Mouse (Mus musculus): Measurements from ENCODE around the gene Mtg2.

The Mtg2 gene

DNA sequence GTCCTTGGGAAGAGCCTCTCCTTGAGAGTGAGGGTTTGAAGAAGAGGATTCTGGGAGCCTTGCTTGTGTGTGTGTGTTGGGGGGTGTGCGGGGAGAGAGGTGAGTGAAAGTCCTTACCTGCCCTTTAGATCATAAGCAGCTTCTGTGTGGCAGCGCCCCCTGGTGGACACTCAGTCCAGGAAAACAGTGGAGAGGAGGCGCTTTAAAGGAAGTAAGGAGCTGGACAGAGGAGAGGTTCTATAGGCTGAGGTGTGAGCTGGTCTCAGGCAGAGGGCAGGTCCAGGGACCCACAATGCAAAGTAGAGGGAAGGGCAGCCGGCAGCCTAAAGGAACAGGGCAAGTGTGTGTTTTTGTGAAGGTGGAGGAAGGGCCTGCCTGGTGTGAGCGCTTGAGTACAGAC, 19.4 kb upstream of the Mtg2 start:
- intact Hi-C loops (cut with DNase I): no loop called here

DNA sequence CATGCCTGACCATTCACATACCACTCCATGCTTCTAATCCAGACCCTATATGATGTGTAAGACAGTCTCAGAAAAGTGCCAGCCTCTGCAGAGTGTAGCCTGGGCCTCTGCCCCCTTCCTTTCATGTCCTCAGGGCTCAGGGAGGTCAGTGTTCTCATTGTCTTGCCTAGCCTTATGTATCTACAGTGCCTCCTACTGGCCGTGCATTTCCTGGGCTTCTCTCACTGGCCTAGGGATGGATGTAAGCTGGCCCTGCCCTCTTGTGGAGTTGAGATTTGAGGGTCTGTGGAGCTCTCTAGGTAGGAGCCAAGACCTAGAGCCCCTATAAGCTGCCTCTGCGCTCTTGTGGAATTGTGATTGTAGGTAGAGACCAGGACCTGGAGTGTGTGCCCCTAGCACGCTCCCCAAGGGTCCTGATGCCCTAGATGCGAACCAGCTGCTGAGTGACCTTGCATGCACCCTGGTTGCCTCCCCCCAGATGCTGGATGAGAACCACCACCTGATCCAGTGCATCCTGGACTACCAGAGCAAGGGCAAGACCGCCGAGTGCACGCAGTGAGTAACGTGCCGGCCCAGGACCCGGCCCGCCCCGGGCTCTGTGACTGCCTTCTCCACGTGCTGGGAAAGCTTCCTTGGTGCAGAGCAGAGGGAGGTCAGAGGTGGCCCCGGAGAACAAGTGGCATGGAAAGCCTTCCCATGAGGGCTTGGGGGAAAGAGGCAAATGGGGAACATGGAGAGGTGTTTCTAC, 18.2 kb upstream of the Mtg2 start:
- intact Hi-C loops (cut with DNase I): no loop called here

DNA sequence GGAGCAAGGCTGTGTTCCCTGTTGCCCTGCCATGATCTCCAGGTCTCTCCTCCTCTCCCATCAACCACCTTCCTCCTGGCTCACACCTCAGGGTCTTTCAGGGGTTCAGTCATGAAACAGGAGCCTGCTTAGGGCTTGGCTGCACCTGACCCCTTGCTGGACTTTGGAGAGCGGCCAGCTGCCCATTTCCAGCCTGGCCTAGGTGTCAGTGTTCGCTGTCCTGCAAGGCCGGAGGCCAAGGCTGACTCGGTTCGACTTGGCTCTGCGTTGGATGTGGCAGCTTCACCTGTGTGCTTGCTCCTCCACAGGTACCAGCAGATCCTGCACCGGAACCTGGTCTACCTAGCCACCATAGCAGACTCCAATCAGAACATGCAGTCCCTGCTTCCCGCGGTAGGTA, 17.4 kb upstream of the Mtg2 start:
- intact Hi-C loops (cut with DNase I): no loop called here

GRCm38 (mm10) chr2:180063338-180064131, 6.9 kb upstream of the Mtg2 start:
- intact Hi-C loops (cut with DNase I): no loop called here

DNA sequence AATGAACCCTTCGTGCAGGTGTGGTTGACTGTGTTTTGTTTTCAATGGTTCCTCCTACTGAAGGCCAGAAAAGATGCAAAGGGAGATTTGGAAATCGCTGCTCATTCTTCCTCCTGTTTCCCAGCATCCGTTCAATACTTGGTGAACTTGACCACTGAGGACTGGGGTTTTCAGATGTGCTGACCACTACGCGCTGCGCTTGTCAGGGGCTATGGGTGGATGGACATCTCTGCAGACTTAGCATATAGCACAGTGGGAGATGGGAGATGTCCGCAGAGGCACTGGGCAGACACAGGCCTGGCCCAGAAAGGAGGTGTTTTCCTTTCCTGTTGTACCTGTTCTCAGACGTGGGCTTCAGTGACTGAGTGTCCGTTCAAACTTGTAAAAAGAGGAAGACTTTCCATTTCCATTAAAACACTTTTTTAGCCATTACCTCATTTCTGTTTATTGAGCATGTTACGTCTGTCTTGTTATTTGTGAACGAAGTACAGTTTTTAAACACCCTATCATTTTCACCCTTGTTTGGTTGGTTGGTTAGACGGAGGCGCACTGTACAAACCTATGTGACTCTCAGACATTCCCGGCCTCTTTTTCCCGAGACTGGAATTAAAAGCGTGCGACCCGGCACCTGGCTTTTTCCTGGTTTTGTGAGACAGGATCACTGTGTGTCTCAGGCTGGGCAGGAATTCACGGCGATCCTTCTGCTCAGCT, 463 bp upstream of the Mtg2 start:
- intact Hi-C loops (cut with DNase I): no loop called here

DNA sequence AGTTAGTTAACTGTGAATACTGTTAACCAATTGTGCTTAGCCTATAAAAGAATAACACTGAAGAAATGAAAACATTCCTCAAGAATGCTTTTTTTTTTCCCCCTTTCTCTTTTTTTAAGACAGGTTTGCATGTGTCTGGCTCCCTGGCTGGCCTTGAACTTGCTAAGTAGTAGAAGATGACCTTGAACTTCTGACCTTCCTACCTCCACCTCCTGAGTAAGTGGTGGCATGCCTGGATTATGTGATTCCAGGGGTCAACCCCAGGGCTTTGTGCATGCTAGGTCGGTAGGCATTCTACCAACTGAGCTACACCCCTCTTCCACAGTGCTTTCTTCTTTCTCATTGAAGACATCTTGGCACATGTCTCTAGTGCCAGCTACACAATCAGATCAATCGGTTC, 1.3 kb downstream of the Mtg2 start:
- intact Hi-C loops (cut with DNase I): no loop called here

DNA sequence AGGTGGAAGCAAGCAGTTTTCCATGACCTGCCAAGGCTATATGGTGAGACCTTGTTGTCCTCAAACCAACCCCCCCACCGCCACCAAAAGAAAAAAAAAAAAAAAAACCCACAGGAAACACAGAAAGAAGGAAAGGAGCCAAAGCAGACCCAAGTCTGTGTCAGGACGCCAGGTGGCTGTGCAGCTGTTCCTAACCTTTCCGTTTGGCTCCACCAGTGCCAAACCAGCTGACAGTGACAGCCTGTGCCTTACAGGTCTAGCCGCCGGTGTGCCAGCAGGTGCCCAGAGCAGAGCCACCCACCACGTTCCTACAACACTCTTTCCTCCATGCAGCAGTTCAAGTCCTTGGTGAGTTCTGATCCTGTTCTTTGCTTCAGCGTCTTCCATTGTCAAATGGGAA, 2.5 kb downstream of the Mtg2 start:
- intact Hi-C loops (cut with DNase I): no loop called here

DNA sequence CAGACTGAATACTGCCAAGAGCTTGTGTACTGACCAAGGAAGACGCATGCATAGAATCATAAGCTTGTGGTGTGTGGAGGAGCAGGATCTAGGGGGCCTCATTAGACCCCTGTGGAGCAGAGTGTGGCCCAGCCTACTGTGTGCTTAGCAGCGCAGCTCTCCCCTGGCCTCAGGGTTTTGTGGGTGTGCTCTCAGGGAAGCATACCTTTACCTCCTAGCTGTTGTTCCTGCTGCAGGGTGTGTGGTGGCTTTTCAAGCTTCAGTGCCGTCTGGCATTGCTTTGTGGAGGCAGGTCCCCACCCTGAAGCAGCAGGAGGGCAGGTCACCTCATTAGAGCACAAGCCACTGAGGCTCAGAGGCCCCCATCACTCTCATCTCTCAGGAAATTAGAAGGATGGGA, 7.2 kb downstream of the Mtg2 start:
- intact Hi-C loops (cut with DNase I): no loop called here

- intact Hi-C loops (cut with DNase I): no loop called here
Observed at GRCm38 (mm10) chr2:180080680-180081079, 10.3 kb downstream of the Mtg2 start.

DNA sequence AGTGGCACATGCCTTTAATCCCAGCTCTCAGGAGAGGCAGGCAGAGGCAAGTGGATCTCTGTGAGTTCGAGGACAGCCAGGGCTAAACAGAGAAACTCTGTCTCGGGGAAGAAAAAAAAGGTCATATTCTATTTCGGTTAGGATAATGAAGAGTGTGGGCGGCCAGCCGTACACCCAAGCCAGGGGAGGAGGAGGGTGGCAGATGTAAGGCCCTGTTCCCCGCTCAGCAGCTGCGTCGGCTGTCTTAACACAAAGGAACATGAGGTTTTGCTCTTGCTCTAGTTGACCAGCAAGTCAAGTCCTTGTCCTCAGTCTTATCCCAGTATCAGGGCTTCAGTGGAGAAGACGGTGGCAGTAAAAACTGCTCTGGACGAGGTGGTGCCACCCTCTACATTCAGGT, 12.7 kb downstream of the Mtg2 start:
- intact Hi-C loops (cut with DNase I): no loop called here

- intact Hi-C loops (cut with DNase I): no loop called here
Observed at GRCm38 (mm10) chr2:180084565-180084964, 14.2 kb downstream of the Mtg2 start.

GRCm38 (mm10) chr2:180085926-180086636, 15.7 kb downstream of the Mtg2 start:
- intact Hi-C loops (cut with DNase I): no loop called here

DNA sequence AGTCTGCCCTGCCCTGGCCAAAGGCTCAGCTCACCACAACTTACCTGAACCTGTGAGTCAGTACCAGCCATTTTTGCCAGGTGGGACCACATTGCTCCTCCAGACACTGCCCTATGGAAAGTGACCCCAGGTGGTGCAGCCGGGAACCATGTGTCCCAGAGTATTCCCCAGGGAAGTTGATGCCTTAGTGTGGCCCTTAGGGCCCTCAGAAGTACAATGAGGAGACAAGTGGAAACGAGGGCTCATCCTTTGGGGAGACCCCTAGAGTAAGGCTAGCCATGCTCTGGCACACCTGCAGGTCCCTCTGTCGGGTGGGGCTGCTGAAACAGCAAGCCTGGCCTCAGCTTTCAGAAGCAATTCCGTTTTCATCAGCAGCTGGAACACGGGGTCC, 16.2 kb downstream of the Mtg2 start:
- intact Hi-C loops (cut with DNase I): no loop called here

DNA sequence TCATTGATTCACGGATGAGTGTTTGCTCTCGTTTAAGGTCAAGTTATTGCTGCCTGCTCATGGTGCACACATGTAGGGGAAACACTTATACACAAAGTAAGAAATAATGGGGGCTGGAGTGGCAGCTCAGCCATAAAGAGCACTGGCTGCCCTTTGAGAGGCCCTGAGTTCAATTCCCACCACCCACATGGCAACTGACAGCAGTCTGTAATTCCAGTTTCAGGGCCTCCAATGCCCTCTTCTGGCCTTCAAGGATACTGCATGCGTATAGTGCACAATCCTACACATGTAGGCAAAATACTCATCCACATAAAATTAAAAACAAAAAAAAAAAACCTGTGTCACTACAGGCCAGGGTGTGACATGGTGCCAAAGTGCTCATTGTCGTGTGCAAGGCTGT, 17.1 kb downstream of the Mtg2 start:
- intact Hi-C loops (cut with DNase I): no loop called here

GRCm38 (mm10) chr2:180090285-180090684, 19.9 kb downstream of the Mtg2 start:
- intact Hi-C loops (cut with DNase I): no loop called here

DNA sequence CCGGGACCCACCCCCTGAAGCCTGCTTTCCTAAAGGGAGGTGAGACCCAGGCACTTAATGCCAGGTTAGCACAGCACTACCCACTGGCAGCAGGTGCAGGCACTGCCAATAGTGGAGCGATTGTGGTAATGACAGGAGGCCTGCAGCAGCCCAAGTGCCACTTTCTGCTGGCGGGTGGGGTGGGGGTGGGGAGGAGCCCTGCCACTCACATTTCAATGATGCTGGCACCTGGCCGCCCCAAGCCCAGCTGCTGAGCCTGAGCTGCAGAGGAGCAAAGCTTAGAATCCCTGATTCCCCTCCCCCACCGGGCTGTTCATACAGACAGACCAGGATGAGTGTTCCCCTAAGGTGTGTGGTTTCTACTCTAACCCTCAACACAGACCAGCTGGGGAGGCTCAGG, 25.3 kb downstream of the Mtg2 start:
- intact Hi-C loops (cut with DNase I): no loop called here

- intact Hi-C loops (cut with DNase I): no loop called here
Observed at GRCm38 (mm10) chr2:180097585-180097984, 27.2 kb downstream of the Mtg2 start.

- intact Hi-C loops (cut with DNase I): no loop called here
Observed at GRCm38 (mm10) chr2:180098167-180098566, 27.8 kb downstream of the Mtg2 start.

DNA sequence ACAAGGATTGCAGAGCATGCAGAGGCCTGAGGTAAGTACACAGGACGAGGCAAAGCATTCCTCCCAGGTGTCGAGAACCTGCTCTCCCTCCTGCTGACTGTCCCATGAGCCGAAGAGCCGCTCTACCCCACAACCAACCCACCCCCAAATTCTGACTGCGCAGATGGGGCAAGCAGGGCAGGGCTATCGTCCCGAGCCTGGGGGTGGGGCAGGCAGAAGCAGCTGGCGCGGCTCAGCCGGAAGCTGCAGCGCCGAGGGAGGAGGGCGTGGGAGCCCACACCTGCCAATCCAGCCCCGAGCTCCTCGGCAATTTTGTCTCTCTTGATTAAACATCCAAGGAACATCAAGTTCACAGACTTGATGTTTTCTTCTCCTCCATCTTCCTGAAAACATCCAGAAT, 29.1 kb downstream of the Mtg2 start:
- intact Hi-C loops (cut with DNase I): no loop called here

DNA sequence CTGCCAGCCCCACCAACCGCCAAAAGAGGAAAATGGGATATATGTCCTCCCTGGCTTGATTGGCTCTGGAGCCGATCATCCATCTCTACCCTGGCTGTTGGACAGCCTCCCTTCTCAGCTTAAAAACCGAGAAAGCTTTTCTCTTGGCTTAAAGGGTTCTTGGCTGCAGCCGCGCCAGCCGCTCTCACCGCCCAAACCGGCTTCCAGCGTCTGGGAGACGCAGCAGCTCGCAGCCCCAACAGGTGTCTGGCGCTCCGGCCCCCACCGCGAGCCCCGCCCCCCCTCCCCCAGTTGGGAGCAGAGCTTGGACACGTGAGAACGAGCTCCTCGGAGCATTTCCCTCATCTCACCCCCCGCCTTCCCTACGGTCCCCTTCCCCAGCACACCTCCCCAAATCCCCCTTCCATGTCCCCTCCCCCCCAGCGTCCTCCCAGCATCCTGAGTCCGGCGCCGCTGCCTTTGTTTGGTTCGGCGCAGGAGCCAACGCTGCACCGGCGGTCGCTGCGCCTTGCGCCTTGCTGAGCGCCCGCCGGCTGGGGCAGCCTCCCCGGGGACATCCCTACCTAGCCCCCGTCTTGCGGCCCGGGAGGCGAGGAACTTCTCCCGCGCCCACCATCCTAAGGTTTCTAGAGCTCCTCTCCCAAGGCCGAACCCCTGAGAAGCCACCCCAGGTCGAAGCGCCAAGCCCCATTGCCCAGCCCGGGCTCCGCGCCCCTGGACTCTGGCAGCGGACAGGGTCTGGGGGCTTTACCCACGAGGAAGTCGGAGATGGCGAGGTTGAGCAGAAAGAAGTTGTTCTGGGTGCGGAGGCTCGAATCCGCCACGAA, 33.0 kb downstream of the Mtg2 start:
- intact Hi-C loops (cut with DNase I): no loop called here
